Mouse (Mus musculus) gastrocnemius, adult 8-10 months (tissue): ENCODE measurements around the gene Scgb2b15. TPM values are rescaled to one million over a fixed set of nuclear protein-coding genes. Genes with fewer than 3 reads are reported as not detected.
"Not testable (repeated sequence)": the region's sequence is repeated elsewhere in the genome, so short reads cannot be mapped to it uniquely, and the experiment has no call there.

Source experiments
- DNase-seq, 2 experiments: peaks; one replicate each; pipeline ENCODE4 v3.0.0; 2022; ENCODE audit warnings: low spot score in 2 of 2
- total RNA-seq, 4 experiments: library from RNA; stranded (reverse); gene quantifications; 2 replicates each; pipeline ENCODE4 v1.2.4; 2022

Scgb2b15 gene
- total RNA-seq = not detected

- DNase-seq = not testable (repeated sequence)
Measured at GRCm38 (mm10) chr7:32829562-32829961, at the start of gene Scgb2b15. TSS of gene Scgb2b15 (minus strand) at chr7:32829662.

GRCm38 (mm10) chr7:32836254-32836653, 6.8 kb upstream of the Scgb2b15 start, which contains the start of gene Scgb1b15:
TSS of gene Scgb1b15 (plus strand) at chr7:32836554.
- not testable (repeated sequence) for DNase-seq

Other genes with a start within 250 kb of the Scgb2b15 start
- gene Scgb1b15, start 6.9 kb upstream of the Scgb2b15 start, total RNA-seq = not detected
- gene Scgb2b17, start 226.9 kb upstream of the Scgb2b15 start, total RNA-seq = not detected
- gene Scgb1b17, start 233.8 kb upstream of the Scgb2b15 start, total RNA-seq = not detected